Mouse (Mus musculus): ENCODE measurements around the gene Inhbc.
"Not testable (repeated sequence)": the region's sequence is repeated elsewhere in the genome, so short reads cannot be mapped to it uniquely, and the experiment has no call there.

The Inhbc gene

DNA sequence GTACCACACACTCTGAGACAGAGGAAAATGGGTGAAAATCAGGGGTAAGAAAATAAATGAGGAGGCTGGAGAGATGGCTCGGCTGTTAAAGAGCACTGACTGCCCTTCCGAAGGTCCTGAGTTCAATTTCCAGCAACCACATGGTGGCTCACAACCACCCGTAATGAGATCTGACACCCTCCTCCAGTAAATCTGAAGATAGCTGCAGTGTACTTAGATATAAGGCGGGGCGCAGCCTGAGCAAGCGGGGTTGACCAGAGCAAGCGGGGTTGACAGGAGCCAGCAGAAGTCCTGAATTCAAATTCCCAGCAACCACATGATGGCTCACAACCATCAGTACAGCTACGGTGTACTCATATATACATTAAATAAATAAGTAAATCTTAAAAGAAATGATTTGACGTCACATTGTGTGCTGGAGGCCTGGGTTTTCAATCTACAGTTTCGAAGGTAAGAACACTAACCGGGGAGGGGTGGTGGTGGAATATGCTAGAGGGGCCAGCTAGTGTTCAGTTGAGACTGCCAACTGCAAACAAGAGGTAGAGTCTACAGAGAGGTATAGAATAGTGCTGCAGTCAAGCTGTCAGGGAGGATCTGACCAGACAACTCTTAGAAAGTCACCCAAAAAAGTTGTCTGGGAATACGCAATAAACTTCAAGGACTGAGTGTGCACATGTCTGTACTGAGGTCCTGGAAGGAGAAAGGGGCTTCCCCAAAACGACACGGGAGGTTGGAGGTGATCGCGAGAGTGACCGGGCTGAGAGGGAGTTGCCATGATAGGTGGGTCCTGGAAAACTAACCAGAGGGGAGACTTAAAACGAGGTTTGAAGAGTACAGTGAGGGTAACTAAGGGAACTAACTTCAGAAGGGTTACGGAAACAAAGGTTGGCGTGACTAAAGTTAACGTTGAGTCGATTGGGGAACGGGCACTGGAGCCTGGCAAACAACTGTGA lies 59.4 kb downstream of the Inhbc start:
- in situ Hi-C loops (cut with MboI, MseI): loop anchor here in 1 of 2 experiments (5.0 kb wide), 1 partner anchor 128 kb away; the partner anchor contains the start of gene Slc26a10

DNA sequence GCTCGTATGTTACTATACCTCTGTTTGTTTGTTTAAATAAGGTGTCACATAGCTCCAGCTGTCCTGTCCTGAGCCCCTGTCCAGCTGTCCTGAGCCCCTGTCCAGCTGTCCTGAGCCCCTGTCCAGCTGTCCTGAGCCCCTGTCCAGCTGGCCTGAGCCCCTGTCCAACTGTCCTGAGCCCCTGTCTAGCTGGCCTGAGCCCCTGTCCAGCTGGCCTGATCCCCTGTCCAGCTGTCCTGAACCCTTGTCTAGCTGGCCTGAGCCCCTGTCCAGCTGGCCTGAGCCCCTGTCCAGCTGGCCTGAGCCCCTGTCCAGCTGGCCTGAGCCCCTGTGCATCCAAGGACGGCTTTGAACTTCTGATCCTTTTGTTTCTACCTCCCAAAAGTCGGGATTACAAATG lies 61.1 kb downstream of the Inhbc start:
- in situ Hi-C loops (cut with MboI, MseI): not testable (repeated sequence)
